Mouse (Mus musculus) liver, embryonic 12.5 days (tissue): ENCODE results near the gene Map10. TPM values are rescaled to one million over a fixed set of nuclear protein-coding genes. Genes with fewer than 3 reads are reported as not detected.
A peak's percentile ranks its signal among the peaks of the same experiment; 100 is the strongest.

Experiments
- ATAC-seq: fragments of 200-750 bp; cut with Nextera tagmentation; 2 replicates; pipeline ENCODE4 v1.8.0; 2017; ENCODE audit warnings: moderate number of reproducible peaks, mild to moderate bottlenecking, moderate library complexity
- H3K27ac ChIP-seq: fragments of 300-500 bp; sonication (generic); 2 replicates; pipeline ENCODE4 v1.5.1; 2016; ENCODE audit warnings: mild to moderate bottlenecking
- H3K27me3 ChIP-seq: fragments of 300-500 bp; sonication (generic); replicated peaks from 2 replicates; pipeline ENCODE4 v1.6.1; 2016; ENCODE audit warnings: mild to moderate bottlenecking, moderate library complexity
- H3K36me3 ChIP-seq: fragments of 300-500 bp; sonication (generic); 2 replicates; pipeline ENCODE4 v1.6.1; 2016; ENCODE audit warnings: mild to moderate bottlenecking, moderate library complexity
- H3K4me1 ChIP-seq: fragments of 300-500 bp; sonication (generic); 2 replicates; pipeline ENCODE4 v1.6.1; 2016
- H3K4me2 ChIP-seq: fragments of 300-500 bp; sonication (generic); 2 replicates; pipeline ENCODE4 v1.6.1; 2016; ENCODE audit warnings: mild to moderate bottlenecking, moderate library complexity
- H3K4me3 ChIP-seq: fragments of 300-500 bp; sonication (generic); 2 replicates; pipeline ENCODE4 v1.5.1; 2016; ENCODE audit warnings: mild to moderate bottlenecking, moderate library complexity
- H3K9ac ChIP-seq: fragments of 300-500 bp; sonication (generic); 2 replicates; pipeline ENCODE4 v1.6.1; 2016; ENCODE audit warnings: mild to moderate bottlenecking, moderate library complexity
- H3K9me3 ChIP-seq: fragments of 300-500 bp; sonication (generic); replicated peaks from 2 replicates; pipeline ENCODE4 v1.6.1; 2016; ENCODE audit warnings: mild to moderate bottlenecking, moderate library complexity
- WGBS: fragments of 180-500 bp; shearing (Covaris S2); methylation state at CpG from one replicate; pipeline ENCODE4 v1.1.7; 2016; ENCODE audit not compliant: insufficient replicate concordance; 5-methylcytosine and 5-hydroxymethylcytosine counted together
- polyA plus RNA-seq: library from polyadenylated mRNA; unstranded; fragments of >200 nt; fragmentation: Nextera tagmentation; extraction: Ambion mirVana; gene quantifications from 2 replicates; pipeline ENCODE4 v1.2.1, GENCODE M21; 2016

The Map10 gene
- polyA plus RNA-seq, 1 experiment from 2014 or later, result 1.3 TPM

DNA sequence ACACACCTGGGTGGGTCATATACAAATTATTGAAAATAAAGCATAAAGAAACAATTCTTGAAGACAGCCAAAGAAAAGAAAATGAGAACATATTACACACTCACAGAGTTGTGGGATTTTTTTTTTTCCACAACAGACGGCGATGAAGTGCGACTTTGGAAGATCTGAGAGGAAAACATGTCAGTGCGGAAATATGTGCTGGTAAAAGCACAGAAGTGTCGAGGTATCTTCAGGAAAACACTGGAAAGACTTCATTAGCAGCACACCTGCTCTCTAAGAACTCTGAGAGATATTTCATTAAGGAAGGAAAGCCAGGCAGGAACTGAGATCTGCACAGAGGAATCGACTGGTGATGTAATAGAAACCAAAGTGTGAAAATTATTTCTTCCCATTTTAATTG lies 26.3 kb downstream of the Map10 start:
- no peaks in the 10 kb centered on the region for H3K27me3 ChIP-seq
- H3K36me3 ChIP-seq, result no peaks in the 10 kb centered on the region
- WGBS, result 76% methylated on average over 6 of the region's 6 CpGs
- H3K9me3 ChIP-seq, result no peaks in the 10 kb centered on the region
- H3K9ac ChIP-seq, result no peak overlapping the region
- no peak overlapping the region for H3K4me2 ChIP-seq
- H3K4me1 ChIP-seq, result peaks cover 6% of the 10 kb centered on the region
- H3K4me3 ChIP-seq, result no peak overlapping the region
- no peak for ATAC-seq
- no peak overlapping the region for H3K27ac ChIP-seq

DNA sequence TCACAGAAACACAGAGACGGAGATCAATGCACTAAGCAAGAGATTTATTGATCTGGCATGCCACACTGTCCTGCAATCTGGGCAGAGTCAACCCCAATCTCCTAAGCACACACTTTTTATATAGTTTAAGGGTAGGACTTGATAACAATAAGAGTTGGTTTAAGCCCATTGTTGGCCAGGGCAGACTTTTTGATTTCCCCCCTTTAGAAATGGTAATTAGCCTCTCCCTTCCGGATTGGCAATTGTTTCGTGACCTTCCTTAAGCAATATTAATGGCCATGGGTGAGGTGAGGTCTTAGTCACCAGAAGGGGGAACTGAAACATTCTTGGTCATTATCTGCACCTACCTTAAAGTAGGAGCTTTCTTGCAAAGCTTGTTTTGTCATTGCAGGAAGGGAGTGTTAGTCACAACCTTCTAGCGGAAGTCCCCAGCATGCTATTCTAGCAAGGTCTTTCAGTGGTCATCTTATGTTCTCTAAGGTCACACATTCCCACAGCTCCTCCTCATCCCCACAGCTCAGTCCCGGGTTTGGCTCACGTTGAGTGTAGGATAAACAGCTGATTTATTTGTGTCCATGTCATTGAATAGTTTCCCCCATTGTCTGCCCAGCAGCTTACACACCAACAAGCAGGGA lies 29.9 kb downstream of the Map10 start:
- no peak for ATAC-seq
- H3K4me3 ChIP-seq, result no peak overlapping the region
- no peak overlapping the region for H3K4me2 ChIP-seq
- H3K27ac ChIP-seq, result no peak overlapping the region
- H3K4me1 ChIP-seq, result no peaks in the 10 kb centered on the region
- 58% methylated on average over 6 of the region's 6 CpGs for WGBS
- no peaks in the 10 kb centered on the region for H3K36me3 ChIP-seq
- H3K9me3 ChIP-seq, result no peaks in the 10 kb centered on the region
- no peaks in the 10 kb centered on the region for H3K27me3 ChIP-seq
- no peak overlapping the region for H3K9ac ChIP-seq

DNA sequence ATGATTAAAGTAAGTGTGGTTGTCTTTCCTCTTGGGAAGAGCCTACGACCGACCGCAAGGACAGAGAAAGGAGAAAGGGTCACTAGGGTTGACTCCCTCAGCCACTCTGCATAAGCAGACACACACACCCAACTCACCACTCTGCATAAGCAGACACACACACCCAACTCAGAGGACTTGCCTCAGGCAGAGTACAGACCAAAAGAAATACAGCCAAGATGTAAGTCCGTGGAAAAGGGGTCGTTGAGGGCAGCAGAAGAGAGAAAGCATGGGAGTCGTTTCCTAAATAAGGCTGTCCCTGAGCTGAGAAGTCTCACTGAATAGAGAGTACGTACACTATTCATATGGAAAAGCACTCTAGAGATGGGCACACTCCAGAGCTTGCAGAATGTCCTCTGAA lies 30.8 kb downstream of the Map10 start:
- H3K4me3 ChIP-seq, result no peak overlapping the region
- no peaks in the 10 kb centered on the region for H3K27me3 ChIP-seq
- H3K36me3 ChIP-seq, result no peaks in the 10 kb centered on the region
- no peak overlapping the region for H3K4me2 ChIP-seq
- no peak overlapping the region for H3K27ac ChIP-seq
- ATAC-seq, result no peak
- H3K9ac ChIP-seq, result no peak overlapping the region
- no peaks in the 10 kb centered on the region for H3K4me1 ChIP-seq
- 74% methylated on average over 7 of the region's 7 CpGs for WGBS
- H3K9me3 ChIP-seq, result no peaks in the 10 kb centered on the region

DNA sequence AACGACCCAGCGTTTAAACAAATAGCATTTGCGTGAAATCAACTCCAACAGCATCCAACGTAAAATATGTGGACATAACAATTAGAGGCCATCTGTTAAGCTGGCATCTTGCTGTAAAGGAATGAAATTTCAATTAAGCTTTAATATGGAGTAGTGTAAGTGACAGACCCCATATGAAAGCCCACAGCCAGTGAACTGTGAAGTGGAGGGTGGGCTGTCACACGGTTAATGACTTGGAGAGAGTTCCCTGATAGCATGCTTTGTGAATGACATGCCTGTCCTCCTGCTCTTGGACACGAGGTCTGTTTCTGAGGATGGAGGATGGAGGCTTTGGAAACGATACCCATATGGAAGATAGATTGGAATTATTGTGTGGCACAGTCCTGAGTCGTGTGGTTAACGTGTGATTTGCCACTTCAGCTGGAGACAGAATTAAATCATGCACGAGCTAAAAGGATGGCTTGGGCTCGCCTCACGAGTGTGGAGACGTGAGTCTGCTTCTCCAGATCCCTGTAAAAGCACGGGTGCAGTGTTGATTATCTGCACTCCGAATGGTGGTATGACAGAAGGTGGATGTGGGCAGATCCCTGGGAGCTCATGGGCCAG lies 33.4 kb downstream of the Map10 start:
- Histone ChIP-seq H3K36me3 (no peaks in the 10 kb centered on the region), H3K4me2 (no peak overlapping the region), H3K27ac (no peak overlapping the region), H3K4me3 (no peak overlapping the region), H3K27me3 (no peaks in the 10 kb centered on the region; the same call in 1 of the 2 replicates), H3K9me3 (no peaks in the 10 kb centered on the region), H3K4me1 (no peaks in the 10 kb centered on the region), H3K9ac (no peak overlapping the region)
- no peak for ATAC-seq
- 72% methylated on average over 15 of the region's 15 CpGs for WGBS

DNA sequence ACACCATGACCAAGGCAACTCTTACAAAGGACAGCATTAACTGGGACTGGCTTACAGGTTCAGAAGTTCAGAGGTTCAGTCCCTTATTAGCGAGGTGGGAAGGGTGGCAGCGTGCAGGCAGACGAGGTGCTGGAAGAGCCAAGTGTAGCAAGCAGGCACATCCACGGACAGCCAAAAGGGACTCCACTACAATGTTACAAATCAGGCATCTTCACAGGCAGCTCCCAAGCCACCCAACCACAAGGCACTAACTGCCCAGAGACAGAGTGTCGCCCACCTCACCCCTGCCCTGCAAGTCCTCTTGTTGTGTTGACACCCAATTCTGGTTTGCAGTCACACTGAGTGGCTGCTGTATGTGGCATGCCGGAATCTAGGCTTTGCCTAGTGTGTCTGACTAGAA lies 34.8 kb downstream of the Map10 start:
- ATAC-seq, result no peak
- WGBS, result 78% methylated on average over 6 of the region's 6 CpGs
- H3K9me3 ChIP-seq, result no peaks in the 10 kb centered on the region

DNA sequence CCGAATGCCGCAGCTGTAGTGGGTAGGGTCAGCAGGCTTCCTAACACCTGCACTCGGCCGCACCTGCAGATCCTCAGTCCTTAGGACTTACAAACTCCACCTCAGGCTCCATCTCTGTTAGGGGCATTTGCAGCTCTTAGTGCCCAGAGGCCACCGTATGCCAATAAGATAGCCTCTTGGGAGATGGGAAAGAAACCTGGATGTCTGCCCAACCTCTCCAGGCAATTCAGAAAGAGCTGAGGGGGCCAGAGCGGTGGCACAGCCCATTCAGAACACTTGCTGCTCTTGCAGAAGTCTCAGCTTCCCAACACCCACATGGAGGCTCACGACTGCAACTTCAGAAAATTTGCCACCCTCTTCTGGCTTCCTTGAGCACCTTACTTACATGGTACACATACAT lies 36.2 kb downstream of the Map10 start:
- H3K4me3 ChIP-seq, result no peak overlapping the region
- H3K4me2 ChIP-seq, result no peak overlapping the region
- H3K27me3 ChIP-seq, result no peaks in the 10 kb centered on the region; the same call in 1 of the 2 replicates
- H3K36me3 ChIP-seq, result no peaks in the 10 kb centered on the region
- 82% methylated on average over 7 of the region's 7 CpGs for WGBS
- no peak overlapping the region for H3K27ac ChIP-seq
- no peak for ATAC-seq
- H3K9me3 ChIP-seq, result no peaks in the 10 kb centered on the region
- peaks cover 8% of the 10 kb centered on the region for H3K4me1 ChIP-seq
- no peak overlapping the region for H3K9ac ChIP-seq

More for the DNA sequence above, 34.8 kb downstream of the Map10 start:
- 0 out of 2 replicates have a peak, but pooled peaks cover 6% of the 10 kb centered on the region for H3K4me1 ChIP-seq
- no peak overlapping the region for H3K27ac ChIP-seq
- H3K4me2 ChIP-seq, result no peak overlapping the region
- no peak overlapping the region for H3K4me3 ChIP-seq
- H3K9ac ChIP-seq, result no peak overlapping the region
- no peaks in the 10 kb centered on the region; the same call in 1 of the 2 replicates for H3K27me3 ChIP-seq
- H3K36me3 ChIP-seq, result no peaks in the 10 kb centered on the region

DNA sequence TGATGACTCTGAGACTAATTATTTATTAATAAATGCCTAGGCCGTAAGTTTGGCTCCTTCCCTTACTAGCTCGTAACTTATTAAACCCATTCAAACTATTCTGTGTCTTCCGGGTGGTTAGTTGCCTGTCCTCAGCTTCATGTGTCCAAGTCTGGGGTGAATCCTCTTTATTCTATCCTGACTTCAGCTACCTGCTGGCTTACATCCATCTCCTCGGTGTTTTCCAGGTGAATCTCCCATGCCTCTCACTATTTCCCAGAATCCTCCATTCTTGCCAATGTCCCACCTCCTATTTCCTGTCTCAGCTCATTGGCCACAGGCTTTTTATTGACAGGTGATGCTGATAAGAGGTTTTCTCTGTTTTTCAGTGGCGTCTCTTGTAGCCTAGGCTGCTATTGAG lies 39.6 kb downstream of the Map10 start:
- WGBS, result 69% methylated on average over 5 of the region's 5 CpGs
- ATAC-seq, result no peak
- Histone ChIP-seq H3K9me3 (no peaks in the 10 kb centered on the region), H3K36me3 (no peaks in the 10 kb centered on the region), H3K4me1 (peaks cover 27% of the 10 kb centered on the region), H3K4me3 (no peak overlapping the region), H3K27me3 (no peaks in the 10 kb centered on the region; the same call in 1 of the 2 replicates), H3K4me2 (no peak overlapping the region), H3K9ac (no peak overlapping the region), H3K27ac (no peak overlapping the region)

DNA sequence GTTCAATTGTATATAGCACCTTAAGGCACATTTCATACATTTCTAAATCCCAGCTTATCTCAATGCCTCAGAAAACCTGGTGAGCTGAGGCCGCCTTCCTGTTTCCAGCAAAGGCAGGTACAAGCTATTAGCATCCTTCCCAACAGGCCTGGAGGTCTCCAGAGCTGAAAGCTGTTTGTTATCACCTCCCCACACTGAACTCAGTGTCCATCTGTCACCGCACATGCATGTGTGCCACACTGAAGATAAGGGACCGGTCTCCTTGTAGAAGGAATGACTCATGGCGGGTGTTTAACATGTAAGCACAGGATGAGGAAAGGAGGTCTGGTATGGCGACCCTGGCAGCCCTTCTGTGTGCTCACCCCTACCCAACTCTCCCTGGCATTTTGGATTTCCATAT lies 41.9 kb downstream of the Map10 start:
- Histone ChIP-seq H3K27ac (peak overlapping the region; percentile 72), H3K27me3 (peaks cover 12% of the 10 kb centered on the region), H3K36me3 (no peaks in the 10 kb centered on the region), H3K9ac (no peak overlapping the region), H3K4me3 (no peak overlapping the region), H3K9me3 (no peaks in the 10 kb centered on the region), H3K4me1 (peaks cover 27% of the 10 kb centered on the region), H3K4me2 (peak overlapping the region; percentile 28)
- peak; percentile 99 for ATAC-seq
- 31% methylated on average over 5 of the region's 5 CpGs for WGBS

DNA sequence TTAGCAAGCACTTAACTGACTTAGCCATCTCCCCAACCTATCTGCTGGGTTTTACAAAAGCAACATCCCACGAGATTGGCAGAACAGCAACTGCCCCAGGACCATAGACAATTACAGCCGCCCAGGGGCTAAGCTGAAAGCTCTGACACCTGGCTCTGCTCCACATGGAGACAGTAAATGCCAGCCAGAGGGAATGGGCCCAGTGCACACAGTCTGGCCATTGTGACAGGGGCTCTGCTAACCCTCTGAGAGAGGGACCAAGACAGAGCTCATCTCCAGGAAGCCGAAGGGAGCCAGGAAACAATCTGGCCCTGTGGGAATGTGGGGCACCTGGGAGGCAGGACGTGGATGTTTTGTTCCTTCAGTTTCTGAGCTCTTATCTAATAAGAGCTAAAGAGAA lies 46.6 kb downstream of the Map10 start:
- peaks cover 14% of the 10 kb centered on the region for H3K27me3 ChIP-seq
- no peak for ATAC-seq
- WGBS, result 42% methylated on average over 4 of the region's 4 CpGs
- H3K4me2 ChIP-seq, result no peak overlapping the region
- H3K9me3 ChIP-seq, result no peaks in the 10 kb centered on the region
- H3K27ac ChIP-seq, result no peak overlapping the region
- H3K4me1 ChIP-seq, result peaks cover 15% of the 10 kb centered on the region
- no peak overlapping the region for H3K9ac ChIP-seq
- H3K36me3 ChIP-seq, result no peaks in the 10 kb centered on the region
- H3K4me3 ChIP-seq, result no peak overlapping the region

DNA sequence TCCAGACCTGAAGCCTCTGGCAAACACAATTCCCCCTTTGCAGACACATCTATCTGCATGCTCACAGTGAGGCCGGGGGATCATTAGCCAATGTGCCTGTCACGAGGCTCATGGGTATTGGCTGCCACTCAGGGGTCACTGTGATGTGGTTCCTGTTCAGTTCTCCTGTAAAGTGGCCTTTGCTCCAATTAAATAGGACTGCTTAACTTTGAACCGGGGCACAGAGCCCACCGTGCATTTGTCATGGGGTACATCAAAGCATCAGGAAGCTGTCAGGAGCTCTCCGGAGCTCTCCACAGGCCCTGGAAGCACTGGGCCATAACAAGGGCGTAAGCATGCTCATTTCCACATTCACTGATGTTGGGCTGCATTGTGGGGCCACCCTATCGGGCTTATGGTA lies 47.0 kb downstream of the Map10 start:
- Histone ChIP-seq H3K9me3 (no peaks in the 10 kb centered on the region), H3K4me1 (peaks cover 11% of the 10 kb centered on the region), H3K4me2 (no peak overlapping the region), H3K27ac (no peak overlapping the region), H3K27me3 (peaks cover 14% of the 10 kb centered on the region), H3K9ac (no peak overlapping the region), H3K36me3 (no peaks in the 10 kb centered on the region), H3K4me3 (no peak overlapping the region)
- no peak for ATAC-seq
- WGBS, result 56% methylated on average over 7 of the region's 7 CpGs

DNA sequence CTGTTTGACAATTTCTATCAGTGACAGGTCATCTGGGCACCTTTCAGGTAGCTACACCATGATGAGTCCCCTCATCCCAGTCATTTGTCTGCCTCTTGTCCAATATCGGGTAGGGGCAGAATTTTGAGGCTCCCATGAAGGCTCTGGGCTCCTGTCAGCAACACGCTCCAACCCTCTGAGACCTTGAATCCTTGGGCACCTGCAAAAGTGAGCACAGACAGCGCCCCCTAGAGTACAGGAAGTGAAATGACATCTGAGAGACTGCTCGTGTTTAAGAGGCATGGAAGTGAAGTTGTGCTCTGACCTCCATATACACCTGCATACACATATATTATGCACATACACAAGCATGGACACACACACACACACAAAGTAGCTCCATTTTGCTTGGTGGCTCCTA lies 49.3 kb downstream of the Map10 start:
- Histone ChIP-seq H3K27ac (no peak overlapping the region), H3K9ac (no peak overlapping the region), H3K4me2 (no peak overlapping the region), H3K36me3 (no peaks in the 10 kb centered on the region), H3K27me3 (peaks cover 14% of the 10 kb centered on the region), H3K9me3 (no peaks in the 10 kb centered on the region), H3K4me1 (no peaks in the 10 kb centered on the region; the same call in 1 of the 2 replicates), H3K4me3 (no peak overlapping the region)
- 55% methylated on average over 4 of the region's 4 CpGs for WGBS
- ATAC-seq, result no peak

DNA sequence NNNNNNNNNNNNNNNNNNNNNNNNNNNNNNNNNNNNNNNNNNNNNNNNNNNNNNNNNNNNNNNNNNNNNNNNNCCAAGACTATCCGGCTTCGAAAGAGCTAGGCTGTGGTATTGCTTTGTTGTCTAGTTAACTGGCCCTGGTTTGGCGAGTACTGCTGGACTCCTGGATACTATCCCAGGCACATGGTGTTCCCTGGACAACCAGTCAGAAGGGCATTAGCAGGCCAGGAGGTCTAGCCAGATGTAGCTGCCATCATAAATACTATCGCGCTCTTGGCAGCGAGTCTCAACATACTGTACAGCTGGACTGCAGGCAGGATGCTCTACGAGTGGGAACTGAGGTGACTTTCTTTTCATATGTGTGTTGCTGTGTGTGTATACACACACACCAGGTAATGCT lies 53.1 kb downstream of the Map10 start:
- no peaks in the 10 kb centered on the region for H3K36me3 ChIP-seq
- H3K27me3 ChIP-seq, result no peaks in the 10 kb centered on the region
- H3K4me3 ChIP-seq, result no peak overlapping the region
- no peak overlapping the region for H3K9ac ChIP-seq
- H3K4me1 ChIP-seq, result no peaks in the 10 kb centered on the region; the same call in 1 of the 2 replicates
- H3K4me2 ChIP-seq, result no peak overlapping the region
- WGBS, result 84% methylated on average over 7 of the region's 7 CpGs
- H3K9me3 ChIP-seq, result no peaks in the 10 kb centered on the region
- no peak overlapping the region for H3K27ac ChIP-seq
- no peak for ATAC-seq
